Mouse (Mus musculus) C2C12 (cell line): ENCODE results near the gene Frmd8. TPM values are rescaled to one million over a fixed set of nuclear protein-coding genes. Genes with fewer than 3 reads are reported as not detected.

Experiments
- H3K27me3 ChIP-seq: one replicate; pipeline ENCODE4 v1.6.1; 2011; ENCODE audit not compliant: control insufficient read depth, insufficient read depth, insufficient read length
- H3K36me3 ChIP-seq: one replicate; pipeline ENCODE4 v1.6.1; 2011; ENCODE audit not compliant: control insufficient read depth, insufficient read depth
- H3K4me3 ChIP-seq: one replicate; pipeline ENCODE4 v1.5.1; 2011; ENCODE audit warnings: mild to moderate bottlenecking, control low read depth; ENCODE audit not compliant: poor library complexity, insufficient read depth, severe bottlenecking
- H3K79me2 ChIP-seq: one replicate; pipeline ENCODE4 v1.6.1; 2011; ENCODE audit not compliant: control insufficient read depth, insufficient read depth
- H3K79me3 ChIP-seq: one replicate; pipeline ENCODE4 v1.6.1; 2011; ENCODE audit warnings: low read depth, control low read depth
- H3ac ChIP-seq: one replicate; pipeline ENCODE3; 2011; ENCODE audit warnings: low read depth; ENCODE audit not compliant: control insufficient read depth, insufficient read length
- CEBPB ChIP-seq: IDR thresholded peaks from one replicate; pipeline ENCODE4 v1.6.1; 2011; ENCODE audit warnings: low read depth, mild to moderate bottlenecking, control low read depth, moderate library complexity
- CTCF ChIP-seq: IDR thresholded peaks from one replicate; pipeline ENCODE4 v1.5.1; 2011; ENCODE audit not compliant: control insufficient read depth, insufficient read depth, insufficient read length
- FOSL1 ChIP-seq: IDR thresholded peaks from one replicate; pipeline ENCODE4 v1.8.0; 2011; ENCODE audit warnings: mild to moderate bottlenecking, low read length; ENCODE audit not compliant: poor library complexity, insufficient read depth, severe bottlenecking
- MAX ChIP-seq: IDR thresholded peaks from one replicate; pipeline ENCODE4 v1.6.1; 2011; ENCODE audit warnings: mild to moderate bottlenecking, control low read depth
- MYOD1 ChIP-seq: IDR thresholded peaks from one replicate; pipeline ENCODE4 v1.6.1; 2011; ENCODE audit warnings: low read depth; ENCODE audit not compliant: control insufficient read depth, insufficient read length
- MYOG ChIP-seq: IDR thresholded peaks from one replicate; pipeline ENCODE4 v1.6.1; 2011; ENCODE audit not compliant: control insufficient read depth, insufficient read length; ENCODE audit errors: extremely low read depth
- USF1 ChIP-seq: IDR thresholded peaks from one replicate; pipeline ENCODE4 v1.6.1; 2011; ENCODE audit warnings: low read depth, mild to moderate bottlenecking, control low read depth, moderate library complexity
- polyA plus RNA-seq: library from polyadenylated mRNA; unstranded; fragments of >200 nt; fragmentation: generic; extraction: Trizol; gene quantifications from one replicate; pipeline ENCODE4 v1.2.1, GENCODE M21; 2012; ENCODE audit warnings: missing spikeins

Gene Frmd8
- polyA plus RNA-seq, 1 experiment: 44.1 TPM

GRCm38 (mm10) chr19:5881155-5881554 lies 6.1 kb upstream of the Frmd8 start:
- H3K79me2 ChIP-seq: peaks cover 9% of the 10 kb centered on the region
- no peaks in the 10 kb centered on the region for H3K27me3 ChIP-seq
- no peak for TF ChIP-seq MAX
- no peak for TF ChIP-seq CTCF
- no peak for TF ChIP-seq MYOD1
- TF ChIP-seq FOSL1: no peak
- TF ChIP-seq CEBPB: no peak
- no peak for TF ChIP-seq MYOG
- no peak for TF ChIP-seq USF1
- H3K79me3 ChIP-seq: no peaks in the 10 kb centered on the region
- H3ac ChIP-seq: no peak overlapping the region
- H3K4me3 ChIP-seq: no peak overlapping the region
- no peaks in the 10 kb centered on the region for H3K36me3 ChIP-seq

GRCm38 (mm10) chr19:5879735-5880134 lies 4.7 kb upstream of the Frmd8 start:
- no peak for TF ChIP-seq CTCF
- H3K79me3 ChIP-seq: peaks cover under 1% of the 10 kb centered on the region
- peaks cover 15% of the 10 kb centered on the region for H3K79me2 ChIP-seq
- no peaks in the 10 kb centered on the region for H3K36me3 ChIP-seq
- H3ac ChIP-seq: no peak overlapping the region
- H3K27me3 ChIP-seq: no peaks in the 10 kb centered on the region
- H3K4me3 ChIP-seq: no peak overlapping the region

- peaks cover 4% of the 10 kb centered on the region for H3K79me3 ChIP-seq
- H3K4me3 ChIP-seq: no peak overlapping the region
- H3K27me3 ChIP-seq: no peaks in the 10 kb centered on the region
These were observed 3.8 kb upstream of the Frmd8 start for GRCm38 (mm10) chr19:5878916-5879315.

GRCm38 (mm10) chr19:5878362-5878722 lies 3.3 kb upstream of the Frmd8 start:
- H3ac ChIP-seq: peak overlapping the region; percentile 49
- no peaks in the 10 kb centered on the region for H3K36me3 ChIP-seq
- H3K4me3 ChIP-seq: no peak overlapping the region
- TF ChIP-seq CEBPB: no peak
- TF ChIP-seq USF1: no peak
- TF ChIP-seq MYOG: no peak
- no peak for TF ChIP-seq FOSL1
- no peak for TF ChIP-seq MYOD1
- TF ChIP-seq MAX: no peak
- TF ChIP-seq CTCF: no peak
- peaks cover 9% of the 10 kb centered on the region for H3K79me3 ChIP-seq
- no peaks in the 10 kb centered on the region for H3K27me3 ChIP-seq
- H3K79me2 ChIP-seq: peaks cover 29% of the 10 kb centered on the region

More at GRCm38 (mm10) chr19:5878916-5879315, 3.8 kb upstream of the Frmd8 start:
- no peak for TF ChIP-seq MAX
- no peak for TF ChIP-seq CTCF
- TF ChIP-seq CEBPB: no peak
- no peak for TF ChIP-seq FOSL1
- TF ChIP-seq USF1: no peak
- TF ChIP-seq MYOD1: no peak
- TF ChIP-seq MYOG: no peak
- peaks cover 24% of the 10 kb centered on the region for H3K79me2 ChIP-seq
- no peaks in the 10 kb centered on the region for H3K36me3 ChIP-seq
- H3ac ChIP-seq: no peak overlapping the region

GRCm38 (mm10) chr19:5877618-5878361 lies 2.7 kb upstream of the Frmd8 start, which contains the start of gene Slc25a45:
TSS of gene Slc25a45 (plus strand) at chr19:5877808.
- H3K36me3 ChIP-seq: no peaks in the 10 kb centered on the region
- peaks cover 35% of the 10 kb centered on the region for H3K79me2 ChIP-seq
- no peaks in the 10 kb centered on the region for H3K27me3 ChIP-seq
- H3K4me3 ChIP-seq: peak within 1 kb of the TSS; percentile 7
- H3K79me3 ChIP-seq: peaks cover 9% of the 10 kb centered on the region
- peak within 1 kb of the TSS; percentile 50 for H3ac ChIP-seq
- peak; percentile 91 for TF ChIP-seq CTCF
- no peak for TF ChIP-seq MYOG
- no peak for TF ChIP-seq MYOD1
- TF ChIP-seq MAX: peak; percentile 50
- TF ChIP-seq USF1: no peak
- TF ChIP-seq FOSL1: peak; percentile 59
- no peak for TF ChIP-seq CEBPB

GRCm38 (mm10) chr19:5874391-5874968 lies 594 bp downstream of the Frmd8 start:
- H3K79me3 ChIP-seq: peaks cover 9% of the 10 kb centered on the region
- H3K4me3 ChIP-seq: peak overlapping the region; percentile 66
- TF ChIP-seq FOSL1: no peak
- TF ChIP-seq CEBPB: no peak
- TF ChIP-seq CTCF: no peak
- no peak for TF ChIP-seq MYOG
- TF ChIP-seq USF1: no peak
- TF ChIP-seq MYOD1: no peak
- TF ChIP-seq MAX: no peak
- H3ac ChIP-seq: peak overlapping the region; percentile 76
- no peaks in the 10 kb centered on the region for H3K27me3 ChIP-seq
- H3K36me3 ChIP-seq: peaks cover 18% of the 10 kb centered on the region
- H3K79me2 ChIP-seq: peaks cover 44% of the 10 kb centered on the region
